Mouse (Mus musculus) heart, embryonic 13.5 days (tissue): ENCODE measurements around the gene Slc9a9. TPM values are rescaled to one million over a fixed set of nuclear protein-coding genes. Genes with fewer than 3 reads are reported as not detected.

Experiments used
- ATAC-seq: fragments of 200-750 bp; cut with Nextera tagmentation; 2 replicates; pipeline ENCODE4 v1.8.0; 2017; ENCODE audit warnings: moderate TSS enrichment; ENCODE audit not compliant: insufficient number of reproducible peaks, low FRiP score, low TSS enrichment; ENCODE audit errors: extremely low read depth
- H3K27ac ChIP-seq: fragments of 300-500 bp; sonication (generic); replicated peaks from 2 replicates; pipeline ENCODE4 v1.5.1; 2015; ENCODE audit warnings: moderate library complexity, mild to moderate bottlenecking, inconsistent platforms
- H3K27me3 ChIP-seq: fragments of 300-500 bp; sonication (generic); replicated peaks from 2 replicates; pipeline ENCODE4 v1.6.1; 2015; ENCODE audit warnings: mild to moderate bottlenecking, inconsistent platforms
- H3K36me3 ChIP-seq: fragments of 300-500 bp; sonication (generic); 2 replicates; pipeline ENCODE4 v1.6.1; 2015; ENCODE audit warnings: mild to moderate bottlenecking, inconsistent platforms
- H3K4me1 ChIP-seq: fragments of 300-500 bp; sonication (generic); 2 replicates; pipeline ENCODE4 v1.6.1; 2015; ENCODE audit warnings: inconsistent platforms
- H3K4me2 ChIP-seq: fragments of 300-500 bp; sonication (generic); 2 replicates; pipeline ENCODE4 v1.6.1; 2015; ENCODE audit warnings: inconsistent platforms, mild to moderate bottlenecking, moderate library complexity
- H3K4me3 ChIP-seq: fragments of 300-500 bp; sonication (generic); 2 replicates; pipeline ENCODE4 v1.5.1; 2015; ENCODE audit warnings: moderate library complexity, mild to moderate bottlenecking, inconsistent platforms
- H3K9ac ChIP-seq: fragments of 300-500 bp; sonication (generic); 2 replicates; pipeline ENCODE4 v1.6.1; 2015; ENCODE audit warnings: inconsistent platforms, mild to moderate bottlenecking, moderate library complexity
- H3K9me3 ChIP-seq: fragments of 300-500 bp; sonication (generic); 2 replicates; pipeline ENCODE4 v1.6.1; 2016; ENCODE audit warnings: inconsistent platforms
- WGBS: fragments of 180-500 bp; shearing (Covaris S2); methylation state at CpG from one replicate; pipeline ENCODE4 v1.1.7; 2015; ENCODE audit warnings: mixed read lengths; 5-methylcytosine and 5-hydroxymethylcytosine counted together
- polyA plus RNA-seq: library from polyadenylated mRNA; unstranded; fragments of >200 nt; fragmentation: Nextera tagmentation; extraction: Ambion mirVana; gene quantifications from 2 replicates; pipeline ENCODE4 v1.2.1, GENCODE M21; 2015

Slc9a9 gene
- polyA plus RNA-seq, 1 experiment from 2014 or later = 3.7 TPM

GRCm38 (mm10) chr9:94958382-94958781 is 288.7 kb downstream of the Slc9a9 start:
- no peak overlapping the region for H3K27ac ChIP-seq
- H3K4me2 ChIP-seq = no peak overlapping the region
- no peaks in the 10 kb centered on the region for H3K27me3 ChIP-seq
- WGBS = 44% methylated on average over 2 of the region's 2 CpGs
- H3K9me3 ChIP-seq = no peaks in the 10 kb centered on the region
- no peak overlapping the region for H3K4me3 ChIP-seq
- no peaks in the 10 kb centered on the region for H3K36me3 ChIP-seq
- H3K9ac ChIP-seq = no peak overlapping the region
- no peak for ATAC-seq
- H3K4me1 ChIP-seq = peaks cover 20% of the 10 kb centered on the region

GRCm38 (mm10) chr9:94968596-94969120 is 298.9 kb downstream of the Slc9a9 start:
- Histone ChIP-seq H3K27ac (no peak overlapping the region), H3K9ac (no peak overlapping the region), H3K4me1 (no peaks in the 10 kb centered on the region), H3K27me3 (no peaks in the 10 kb centered on the region), H3K4me2 (no peak overlapping the region), H3K4me3 (no peak overlapping the region), H3K9me3 (no peaks in the 10 kb centered on the region), H3K36me3 (no peaks in the 10 kb centered on the region)
- no peak for ATAC-seq
- whole genome bisulfite sequencing = 84% methylated on average over 5 of the region's 5 CpGs

GRCm38 (mm10) chr9:94969131-94969530 is 299.4 kb downstream of the Slc9a9 start:
- Histone ChIP-seq H3K4me3 (no peak overlapping the region), H3K9me3 (no peaks in the 10 kb centered on the region), H3K9ac (no peak overlapping the region), H3K36me3 (no peaks in the 10 kb centered on the region), H3K4me1 (no peaks in the 10 kb centered on the region), H3K27me3 (no peaks in the 10 kb centered on the region), H3K4me2 (no peak overlapping the region), H3K27ac (no peak overlapping the region)
- 33% methylated on average over 1 of the region's 1 CpGs for WGBS
- ATAC-seq = no peak

- 56% methylated on average over 2 of the region's 2 CpGs for WGBS
- ATAC-seq = no peak
These were observed 302.3 kb downstream of the Slc9a9 start for GRCm38 (mm10) chr9:94972021-94972420.

GRCm38 (mm10) chr9:94972693-94973092 is 303.0 kb downstream of the Slc9a9 start:
- WGBS = 75% methylated on average over 2 of the region's 2 CpGs
- Histone ChIP-seq H3K27me3 (no peaks in the 10 kb centered on the region), H3K4me1 (no peaks in the 10 kb centered on the region), H3K27ac (no peak overlapping the region), H3K4me2 (no peak overlapping the region), H3K9ac (no peak overlapping the region), H3K36me3 (no peaks in the 10 kb centered on the region), H3K4me3 (no peak overlapping the region), H3K9me3 (peaks cover 7% of the 10 kb centered on the region; the same call in 1 of the 2 replicates)
- ATAC-seq = no peak

More at GRCm38 (mm10) chr9:94972021-94972420, 302.3 kb downstream of the Slc9a9 start:
- Histone ChIP-seq H3K27ac (no peak overlapping the region), H3K9ac (no peak overlapping the region), H3K9me3 (peaks cover 7% of the 10 kb centered on the region; the same call in 1 of the 2 replicates), H3K27me3 (no peaks in the 10 kb centered on the region), H3K4me1 (no peaks in the 10 kb centered on the region), H3K4me3 (no peak overlapping the region), H3K36me3 (no peaks in the 10 kb centered on the region), H3K4me2 (no peak overlapping the region)

- no peak overlapping the region for H3K4me2 ChIP-seq
- no peaks in the 10 kb centered on the region for H3K4me1 ChIP-seq
- H3K4me3 ChIP-seq = no peak overlapping the region
- H3K27ac ChIP-seq = no peak overlapping the region
- no peaks in the 10 kb centered on the region for H3K27me3 ChIP-seq
- WGBS = 76% methylated on average over 1 of the region's 1 CpGs
- H3K36me3 ChIP-seq = no peaks in the 10 kb centered on the region
- peaks cover 7% of the 10 kb centered on the region; the same call in 1 of the 2 replicates for H3K9me3 ChIP-seq
- no peak overlapping the region for H3K9ac ChIP-seq
- no peak for ATAC-seq
These were observed 306.5 kb downstream of the Slc9a9 start for GRCm38 (mm10) chr9:94976191-94976590.

- Histone ChIP-seq H3K4me1 (no peaks in the 10 kb centered on the region), H3K4me2 (no peak overlapping the region), H3K36me3 (no peaks in the 10 kb centered on the region), H3K27me3 (no peaks in the 10 kb centered on the region), H3K4me3 (no peak overlapping the region), H3K9ac (no peak overlapping the region), H3K27ac (no peak overlapping the region), H3K9me3 (no peaks in the 10 kb centered on the region)
- no peak for ATAC-seq
- WGBS = 74% methylated on average over 4 of the region's 4 CpGs
These were observed 323.9 kb downstream of the Slc9a9 start for GRCm38 (mm10) chr9:94993575-94993974.

- no peaks in the 10 kb centered on the region for H3K4me1 ChIP-seq
- H3K9ac ChIP-seq = no peak overlapping the region
- H3K27me3 ChIP-seq = no peaks in the 10 kb centered on the region
- 88% methylated on average over 12 of the region's 12 CpGs for WGBS
- ATAC-seq = no peak
- H3K9me3 ChIP-seq = no peaks in the 10 kb centered on the region
- H3K4me2 ChIP-seq = no peak overlapping the region
- no peaks in the 10 kb centered on the region for H3K36me3 ChIP-seq
- no peak overlapping the region for H3K27ac ChIP-seq
- no peak overlapping the region for H3K4me3 ChIP-seq
These were observed 350.5 kb downstream of the Slc9a9 start for GRCm38 (mm10) chr9:95020136-95020706.

- no peaks in the 10 kb centered on the region for H3K4me1 ChIP-seq
- 81% methylated on average over 3 of the region's 3 CpGs for WGBS
- no peak overlapping the region for H3K9ac ChIP-seq
- H3K36me3 ChIP-seq = no peaks in the 10 kb centered on the region
- no peak overlapping the region for H3K4me2 ChIP-seq
- H3K9me3 ChIP-seq = no peaks in the 10 kb centered on the region
- H3K27ac ChIP-seq = no peak overlapping the region
- no peak for ATAC-seq
- no peaks in the 10 kb centered on the region for H3K27me3 ChIP-seq
- H3K4me3 ChIP-seq = no peak overlapping the region
These were observed 364.6 kb downstream of the Slc9a9 start for GRCm38 (mm10) chr9:95034140-95034970.

GRCm38 (mm10) chr9:95036209-95036608 is 366.5 kb downstream of the Slc9a9 start:
- H3K4me2 ChIP-seq = no peak overlapping the region
- H3K4me1 ChIP-seq = no peaks in the 10 kb centered on the region
- H3K9me3 ChIP-seq = no peaks in the 10 kb centered on the region
- H3K36me3 ChIP-seq = no peaks in the 10 kb centered on the region
- no peak overlapping the region for H3K4me3 ChIP-seq
- ATAC-seq = no peak
- no peak overlapping the region for H3K27ac ChIP-seq
- H3K27me3 ChIP-seq = no peaks in the 10 kb centered on the region
- H3K9ac ChIP-seq = no peak overlapping the region

GRCm38 (mm10) chr9:95042420-95042819 is 372.7 kb downstream of the Slc9a9 start:
- Histone ChIP-seq H3K9ac (no peak overlapping the region), H3K27ac (no peak overlapping the region), H3K4me3 (no peak overlapping the region), H3K36me3 (no peaks in the 10 kb centered on the region), H3K4me1 (no peaks in the 10 kb centered on the region), H3K27me3 (no peaks in the 10 kb centered on the region), H3K4me2 (no peak overlapping the region), H3K9me3 (no peaks in the 10 kb centered on the region)
- 55% methylated on average over 1 of the region's 1 CpGs for WGBS
- ATAC-seq = no peak
